Mouse (Mus musculus) heart, adult 18-20 months (tissue): ENCODE results near the gene Treh. TPM values are rescaled to one million over a fixed set of nuclear protein-coding genes. Genes with fewer than 3 reads are reported as not detected.
"Not testable (repeated sequence)": the region's sequence is repeated elsewhere in the genome, so short reads cannot be mapped to it uniquely, and the experiment has no call there.

Experiments
- DNase-seq, 2 experiments: peaks; one replicate each; pipeline ENCODE4 v3.0.0; 2021 to 2022; ENCODE audit warnings: mixed read lengths in 1 of 2
- long read RNA-seq, 2 experiments: library from polyadenylated mRNA; stranded (forward); transcript quantifications; one replicate each; pipeline ENCODE4 v2.0.0; 2021
- total RNA-seq, 2 experiments: library from RNA; stranded (reverse); gene quantifications; 2 replicates each; pipeline ENCODE4 v1.2.3; 2021

Gene Treh
- total RNA-seq: not detected
- long read RNA-seq, experiment 1: 0 reads
- long read RNA-seq, experiment 2: 0 reads

DNA sequence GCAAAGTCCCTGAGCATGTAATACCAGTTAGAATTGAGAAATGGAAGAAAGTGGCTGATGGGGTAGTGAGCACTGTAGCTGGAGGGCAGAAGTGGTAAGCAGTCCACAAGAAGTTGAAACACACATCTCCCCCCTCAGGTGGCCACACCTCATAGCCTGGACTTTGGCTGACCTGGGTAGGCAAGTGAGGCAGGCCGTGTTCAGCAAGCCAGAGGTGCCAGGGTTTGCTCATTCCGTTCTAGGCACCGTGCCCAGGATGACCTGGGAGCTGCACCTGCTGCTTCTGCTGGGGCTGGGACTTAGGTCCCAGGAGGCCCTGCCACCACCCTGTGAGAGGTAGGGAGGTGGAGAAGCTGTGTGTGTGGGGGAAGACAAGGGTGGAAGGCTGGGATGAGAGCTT lies at the start of gene Treh:
Treh (plus strand) TSS at position 229 of the 400 bp plus-strand sequence.
- DNase-seq: no peak

- DNase-seq: no peak
Observed at GRCm38 (mm10) chr9:44624390-44624789, 48.6 kb upstream of the Treh start.

GRCm38 (mm10) chr9:44626268-44626667 lies 46.8 kb upstream of the Treh start:
- DNase-seq: no peak

- DNase-seq: peak; percentile 48 to 64
Observed at GRCm38 (mm10) chr9:44637551-44638169, 35.4 kb upstream of the Treh start.

- DNase-seq: peak; percentile 44 to 66
Observed at GRCm38 (mm10) chr9:44638726-44639125, 34.3 kb upstream of the Treh start.

DNA sequence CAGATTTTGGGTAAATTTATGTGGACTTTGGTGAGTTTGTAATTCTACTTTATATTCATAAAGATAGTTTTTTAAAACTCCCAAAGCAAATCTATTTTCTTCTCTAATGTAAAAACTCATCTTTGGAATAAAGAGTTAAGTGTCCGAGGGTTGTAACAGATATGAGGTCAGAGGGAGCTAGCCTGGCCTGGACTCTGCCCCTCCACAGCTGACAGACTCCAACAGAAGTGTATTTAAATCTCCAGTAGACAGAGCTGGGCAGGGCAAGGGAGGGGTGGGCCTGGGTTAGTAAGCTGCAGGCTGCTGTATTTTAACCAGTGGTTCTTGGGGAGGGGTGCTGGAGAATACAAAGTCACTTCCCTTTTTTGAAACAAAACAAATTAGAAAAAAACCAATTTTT lies 33.0 kb upstream of the Treh start:
- DNase-seq: not testable (repeated sequence)

GRCm38 (mm10) chr9:44640646-44641357 lies 32.2 kb upstream of the Treh start:
- no peak for DNase-seq

GRCm38 (mm10) chr9:44641616-44642015 lies 31.4 kb upstream of the Treh start:
- no peak for DNase-seq

DNA sequence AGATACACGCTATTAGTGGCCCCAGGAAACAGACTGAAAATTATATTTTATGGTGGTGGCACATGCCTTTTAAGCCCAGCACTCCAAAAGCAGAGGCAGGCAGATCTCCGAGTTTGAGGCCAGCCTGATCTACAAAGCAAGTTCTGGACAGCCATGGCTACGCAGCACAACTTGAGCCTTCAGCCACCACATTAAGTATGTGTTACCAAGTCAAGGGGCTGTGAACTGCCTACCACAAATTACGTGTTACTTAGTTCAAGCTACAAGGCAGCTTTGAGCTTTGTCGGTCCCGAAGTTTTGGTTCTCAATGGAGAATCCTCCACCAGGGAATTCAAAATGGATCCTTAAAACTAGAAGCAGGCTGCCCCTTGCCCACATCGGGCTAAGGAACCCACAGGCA lies 29.9 kb upstream of the Treh start:
- no peak for DNase-seq

GRCm38 (mm10) chr9:44644186-44644585 lies 28.8 kb upstream of the Treh start:
- DNase-seq: no peak

- DNase-seq: peak; percentile 79 to 83
Observed at GRCm38 (mm10) chr9:44645481-44645880, 27.6 kb upstream of the Treh start.

- peak; percentile 37 to 57 for DNase-seq
Observed at GRCm38 (mm10) chr9:44645924-44646323, 27.1 kb upstream of the Treh start.

- DNase-seq: no peak
Observed at GRCm38 (mm10) chr9:44646366-44646765, 26.7 kb upstream of the Treh start.

DNA sequence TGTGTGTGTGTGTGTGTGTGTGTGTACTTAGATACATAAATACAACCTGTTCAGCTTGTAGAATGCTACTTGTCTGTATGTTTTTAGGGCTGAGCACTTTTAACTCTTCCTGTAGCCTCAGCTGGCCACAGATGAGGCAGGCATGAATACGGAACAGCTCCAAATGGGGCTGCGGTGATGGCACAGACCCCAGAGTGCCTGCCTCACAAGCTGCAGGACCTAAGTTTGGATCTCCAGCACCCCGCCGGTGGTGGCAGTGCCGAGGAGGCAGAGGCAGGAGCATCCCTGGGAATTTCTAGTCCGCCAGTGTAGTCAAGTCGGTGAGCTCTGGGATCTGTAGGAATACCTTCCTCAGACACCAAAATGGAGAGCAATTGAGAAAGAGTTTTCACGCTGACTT lies 26.0 kb upstream of the Treh start:
- DNase-seq: no peak

GRCm38 (mm10) chr9:44647656-44648055 lies 25.4 kb upstream of the Treh start:
- no peak for DNase-seq

DNA sequence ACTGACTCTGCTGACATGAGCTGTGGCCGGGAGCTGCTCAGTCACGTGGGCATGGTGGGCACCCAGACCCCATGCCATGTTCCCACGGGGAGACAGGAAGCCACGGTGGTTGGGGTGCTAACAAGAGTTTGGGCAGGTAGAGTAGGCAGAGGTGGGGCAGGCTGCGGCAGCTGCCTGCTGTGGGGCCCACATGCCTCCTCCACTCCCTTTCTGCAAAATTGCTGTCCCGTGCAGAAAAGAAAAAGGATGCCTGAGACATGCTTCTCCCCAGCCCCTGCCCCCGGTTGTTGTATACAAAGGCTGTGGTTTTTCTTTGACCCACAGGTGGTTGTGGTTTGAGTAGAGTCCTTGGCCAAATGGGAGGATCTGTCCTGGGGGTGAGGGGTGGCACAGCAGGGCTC lies 24.2 kb upstream of the Treh start:
- no peak for DNase-seq

GRCm38 (mm10) chr9:44652027-44652426 lies 21.0 kb upstream of the Treh start:
- peak; percentile 68 to 82 for DNase-seq

DNA sequence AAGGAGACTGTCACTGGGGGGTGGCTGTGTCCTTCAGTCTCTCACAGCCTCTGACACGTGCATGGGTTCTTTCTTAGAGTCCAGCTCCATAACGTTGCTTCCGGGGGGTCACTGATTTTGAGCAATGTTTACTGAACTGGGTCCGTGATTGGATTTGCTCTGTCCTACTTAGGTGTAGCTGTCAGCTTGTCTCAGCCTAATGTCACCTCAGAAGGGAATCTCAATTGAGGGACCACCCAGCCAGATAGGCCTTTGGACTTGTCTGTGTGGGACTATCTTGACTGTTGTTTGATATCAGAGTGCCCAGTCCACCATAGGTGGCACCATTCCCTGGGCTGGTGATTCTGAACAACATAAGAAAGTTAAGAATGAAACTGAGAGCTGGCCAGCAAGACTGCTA lies 19.1 kb upstream of the Treh start:
- no peak for DNase-seq

- peak; percentile 78 to 86 for DNase-seq
Observed at GRCm38 (mm10) chr9:44655098-44656066, 17.7 kb upstream of the Treh start.

GRCm38 (mm10) chr9:44663706-44664105 lies 9.3 kb upstream of the Treh start:
- no peak for DNase-seq

DNA sequence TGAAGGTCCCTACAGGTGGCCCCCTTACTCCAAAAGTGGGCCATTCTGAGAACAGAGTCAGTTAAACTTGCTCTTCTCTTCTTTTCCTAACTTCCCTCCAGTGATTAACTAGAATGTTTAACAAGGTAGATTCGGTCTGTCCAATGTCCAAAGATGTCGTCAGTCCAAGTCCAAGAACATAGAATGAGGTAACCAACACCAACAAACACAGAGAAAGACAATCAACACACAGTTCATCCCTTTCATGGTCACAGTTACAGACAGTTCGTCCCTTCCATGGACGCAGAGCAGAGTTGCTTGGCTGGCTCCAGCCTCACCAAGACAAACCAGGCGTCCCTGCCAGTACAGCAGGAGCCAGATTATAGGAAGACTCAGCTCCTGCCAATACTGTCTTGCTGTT lies 1.6 kb upstream of the Treh start:
- DNase-seq: no peak

DNA sequence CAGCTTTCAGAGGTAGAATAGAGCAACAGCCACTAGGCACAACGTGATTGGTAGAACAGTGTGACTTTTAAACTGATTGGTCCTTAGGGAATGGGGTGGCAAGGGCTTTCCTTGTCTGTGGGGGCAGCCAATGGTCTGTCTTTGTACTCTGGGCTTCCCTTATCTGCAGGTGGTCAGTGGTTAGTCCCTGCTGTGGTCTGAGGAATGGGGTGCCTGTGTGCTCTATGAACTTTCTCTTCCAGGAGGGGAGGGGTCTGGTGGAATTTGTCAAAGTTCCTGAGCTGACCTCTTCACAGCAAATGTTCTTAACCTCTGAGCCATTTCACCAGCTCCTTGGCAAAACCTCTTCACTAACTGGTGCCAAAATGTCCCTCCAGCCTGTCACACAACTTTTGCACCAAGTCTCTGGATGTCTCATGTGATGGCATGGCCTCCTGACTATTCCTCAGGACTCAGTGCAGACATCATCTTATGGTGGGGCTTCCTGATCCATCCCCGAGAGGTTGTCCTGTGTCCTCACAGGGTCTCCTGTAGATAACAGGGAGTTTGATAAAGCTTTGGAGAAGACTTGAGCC lies 655 bp upstream of the Treh start:
- no peak for DNase-seq
